Mouse (Mus musculus) neutrophil, adult 5-6 weeks (primary cell): ENCODE measurements around the gene Cnst. TPM values are rescaled to one million over a fixed set of nuclear protein-coding genes. Genes with fewer than 3 reads are reported as not detected.
A peak's percentile ranks its signal among the peaks of the same experiment; 100 is the strongest.
"Not testable (repeated sequence)": the region's sequence is repeated elsewhere in the genome, so short reads cannot be mapped to it uniquely, and the experiment has no call there.

Experiments
- ATAC-seq: fragments of 151-379, 151-347 bp; 2 replicates; pipeline ENCODE4 v1.8.0; 2017; ENCODE audit warnings: mild to moderate bottlenecking, moderate TSS enrichment; ENCODE audit not compliant: insufficient number of reproducible peaks, poor library complexity, low FRiP score, severe bottlenecking; ENCODE audit errors: extremely low read depth
- total RNA-seq: library from RNA; stranded (forward); fragments of 200-1000 nt; gene quantifications from 2 replicates; pipeline ENCODE4 v1.2.3, GENCODE M21; 2017

The Cnst gene
- total RNA-seq, 1 experiment from 2014 or later = 49.5 TPM

DNA sequence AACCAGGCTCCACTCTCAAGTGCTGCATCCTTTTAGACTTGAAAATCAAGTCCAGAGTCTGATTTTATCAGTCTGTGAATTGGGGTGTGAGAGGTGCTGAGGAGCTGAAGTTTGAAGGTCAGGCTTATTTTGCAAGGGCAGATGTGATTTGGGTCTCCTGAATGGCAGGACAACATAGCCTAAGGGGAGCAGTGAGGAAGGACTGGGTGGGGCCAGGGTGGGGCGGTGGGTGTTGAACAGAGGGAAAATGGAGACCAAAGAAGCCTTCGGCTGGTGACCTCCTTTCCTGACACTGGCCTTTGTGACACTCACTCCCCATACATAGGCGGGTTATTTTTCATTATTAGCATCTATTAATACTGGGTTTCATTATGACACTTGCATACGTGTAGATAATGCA, 81.7 kb downstream of the Cnst start:
- no peak for ATAC-seq

DNA sequence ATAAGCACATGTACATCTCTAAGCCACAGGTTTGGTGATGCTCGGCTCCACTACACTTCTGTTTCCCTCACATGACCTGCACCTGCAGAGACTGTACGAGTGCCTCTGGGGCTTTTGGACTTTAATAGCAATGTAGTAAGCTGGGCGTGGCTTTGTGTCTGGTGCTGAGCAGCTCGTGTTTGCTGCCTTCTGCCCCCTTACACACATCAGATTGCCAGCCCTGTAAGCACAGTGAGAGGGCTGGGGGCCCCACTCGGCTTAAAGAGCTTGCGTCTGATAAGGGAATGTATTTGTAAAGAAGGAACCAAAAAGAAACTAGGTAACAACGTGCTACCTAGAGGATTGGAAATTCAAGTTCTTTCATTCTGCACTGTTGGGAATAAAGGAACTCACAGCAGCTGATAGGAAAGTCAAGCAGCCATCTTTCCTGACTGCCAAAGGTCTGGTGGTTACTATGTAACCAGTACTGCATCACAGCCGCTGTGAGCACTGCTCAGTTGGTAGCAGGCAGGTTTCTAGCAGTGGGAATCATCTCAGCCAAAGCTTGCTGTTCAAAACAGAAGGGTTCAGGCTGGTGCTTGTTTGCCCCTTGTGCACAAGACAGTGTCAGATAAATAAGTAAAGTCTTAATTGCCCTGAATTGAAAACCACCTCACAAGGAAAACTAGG, 82.4 kb downstream of the Cnst start:
- ATAC-seq = no peak

DNA sequence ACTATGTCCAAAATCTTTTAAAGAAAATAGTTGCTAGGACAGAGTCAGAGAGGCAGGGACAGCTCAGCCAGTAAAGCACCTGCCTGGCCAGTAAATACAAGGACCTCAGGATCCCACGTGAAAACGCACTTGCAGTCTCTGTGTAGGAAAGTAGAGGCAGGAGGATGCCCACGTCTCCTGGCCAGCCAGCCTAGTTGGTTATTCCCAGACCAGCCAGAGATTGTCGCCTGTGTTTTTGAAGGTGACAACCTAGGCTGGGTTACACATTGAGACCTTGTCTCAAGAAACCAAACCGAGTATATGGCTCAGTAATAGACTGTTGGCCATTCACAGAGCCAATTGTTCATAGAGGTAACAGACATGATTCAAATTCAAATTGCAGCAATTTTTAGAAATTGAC, 83.1 kb downstream of the Cnst start:
- ATAC-seq = no peak

DNA sequence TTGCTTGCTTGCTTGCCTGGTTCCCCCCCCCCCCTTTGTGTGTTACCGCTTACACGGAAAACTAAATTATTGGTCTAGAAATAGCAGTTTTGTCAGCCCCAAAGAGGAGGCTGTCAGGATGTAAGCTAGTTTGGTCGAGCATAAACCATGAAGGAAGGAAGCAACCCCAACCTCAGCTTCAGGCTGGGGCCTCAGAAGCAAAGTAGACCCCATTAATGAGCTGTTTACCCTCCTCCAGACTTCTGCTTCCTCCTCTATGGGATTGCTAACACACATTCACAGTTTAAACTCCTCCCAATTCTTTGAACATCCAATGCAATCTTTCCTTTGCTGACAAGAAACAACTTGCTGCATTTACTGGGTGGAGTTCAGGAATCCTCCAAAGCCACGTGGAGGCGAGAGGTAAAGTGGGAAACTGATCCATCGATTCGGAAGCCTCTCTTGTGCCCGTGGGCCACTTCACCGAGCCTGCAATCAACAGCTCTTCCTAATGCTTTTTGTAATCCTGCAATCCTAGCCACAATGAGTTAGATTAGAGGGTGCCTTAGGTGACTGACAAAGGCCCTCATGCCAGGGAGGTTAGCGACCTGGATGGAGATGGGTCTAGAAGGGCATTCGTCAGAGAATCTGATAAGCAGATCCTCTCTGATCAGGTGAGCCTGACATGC, 86.7 kb downstream of the Cnst start:
- ATAC-seq = no peak

DNA sequence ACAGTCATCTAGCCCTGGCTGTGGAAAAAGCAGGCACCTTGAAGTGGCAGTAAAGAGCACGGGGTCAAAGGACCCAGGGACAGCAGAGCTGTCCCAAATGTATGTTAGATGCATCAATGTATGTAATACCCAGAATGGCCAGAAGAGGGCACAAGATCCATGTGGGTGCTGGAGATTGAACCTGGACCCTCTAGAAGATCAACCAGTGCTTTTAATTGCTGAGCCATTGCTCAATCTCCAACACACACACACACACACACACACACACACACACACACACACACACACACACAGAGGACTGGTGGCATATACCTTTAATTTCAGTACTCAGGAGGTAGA, 87.2 kb downstream of the Cnst start:
- ATAC-seq = peak; percentile 55; the same call in 1 of the 2 replicates

- no peak for ATAC-seq
Measured at GRCm38 (mm10) chr1:179634159-179634558, 88.0 kb downstream of the Cnst start.

- no peak for ATAC-seq
Measured at GRCm38 (mm10) chr1:179642726-179643125, 96.6 kb downstream of the Cnst start.

GRCm38 (mm10) chr1:179644151-179644550, 98.0 kb downstream of the Cnst start:
- no peak for ATAC-seq

GRCm38 (mm10) chr1:179645101-179645979, 99.2 kb downstream of the Cnst start:
- ATAC-seq = peak; percentile 74

GRCm38 (mm10) chr1:179645980-179646268, 99.8 kb downstream of the Cnst start:
- no peak for ATAC-seq

- ATAC-seq = not testable (repeated sequence)
Measured at GRCm38 (mm10) chr1:179648678-179649077, 102.5 kb downstream of the Cnst start.

- ATAC-seq = no peak
Measured at GRCm38 (mm10) chr1:179649324-179649723, 103.2 kb downstream of the Cnst start.

DNA sequence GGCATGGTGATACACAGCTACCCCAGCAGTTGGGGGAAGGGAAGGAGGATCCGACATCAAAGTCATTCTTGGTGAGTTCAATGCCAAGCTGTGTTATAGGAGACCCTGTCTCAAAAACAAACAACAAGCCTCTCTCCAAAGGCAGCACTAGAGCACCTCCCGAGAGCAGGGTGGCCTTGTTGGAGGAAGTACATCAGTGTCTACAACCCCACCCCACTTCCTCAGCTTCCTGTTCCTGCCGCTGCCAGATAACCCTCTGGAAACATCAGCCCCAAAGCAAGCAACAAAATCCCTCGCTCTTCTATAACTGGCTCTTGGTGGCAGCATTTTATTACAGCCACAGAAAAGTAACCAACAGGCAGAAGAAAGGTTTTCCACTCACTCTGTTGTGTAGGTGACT, 104.1 kb downstream of the Cnst start:
- ATAC-seq = no peak

GRCm38 (mm10) chr1:179651224-179651623, 105.1 kb downstream of the Cnst start:
- ATAC-seq = no peak

GRCm38 (mm10) chr1:179663065-179663464, 116.9 kb downstream of the Cnst start:
- ATAC-seq = no peak

DNA sequence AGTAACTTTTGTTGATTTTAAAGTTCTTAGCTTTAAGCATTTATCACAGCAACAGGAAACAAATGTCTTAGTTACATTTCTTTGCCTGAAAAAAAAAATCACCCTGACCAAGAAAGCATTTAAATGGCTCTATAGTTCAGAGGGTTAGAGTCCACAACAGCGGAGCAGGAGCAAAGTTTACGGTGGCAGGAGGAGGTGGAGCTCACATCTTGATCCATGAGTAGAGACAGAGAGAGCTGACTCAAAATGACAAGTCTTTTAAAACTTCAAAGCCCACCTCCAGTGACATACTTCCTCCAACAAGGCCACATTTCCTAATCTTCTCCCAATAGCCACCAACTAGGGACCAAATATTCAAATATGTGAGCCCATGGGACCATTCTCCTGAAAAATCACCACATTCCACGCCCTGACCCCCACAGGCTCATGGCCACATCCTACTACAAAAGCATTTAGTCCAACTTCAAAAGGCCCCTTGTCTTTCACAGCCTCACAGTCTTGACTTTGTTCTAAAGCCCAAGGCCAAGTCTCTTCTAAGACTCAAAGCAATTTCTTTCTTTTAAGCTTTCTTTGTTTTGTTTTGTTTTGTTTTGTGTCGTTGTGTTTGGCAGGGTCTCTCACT, 118.2 kb downstream of the Cnst start:
- ATAC-seq = no peak

- no peak for ATAC-seq
Measured at GRCm38 (mm10) chr1:179666971-179667370, 120.8 kb downstream of the Cnst start.

DNA sequence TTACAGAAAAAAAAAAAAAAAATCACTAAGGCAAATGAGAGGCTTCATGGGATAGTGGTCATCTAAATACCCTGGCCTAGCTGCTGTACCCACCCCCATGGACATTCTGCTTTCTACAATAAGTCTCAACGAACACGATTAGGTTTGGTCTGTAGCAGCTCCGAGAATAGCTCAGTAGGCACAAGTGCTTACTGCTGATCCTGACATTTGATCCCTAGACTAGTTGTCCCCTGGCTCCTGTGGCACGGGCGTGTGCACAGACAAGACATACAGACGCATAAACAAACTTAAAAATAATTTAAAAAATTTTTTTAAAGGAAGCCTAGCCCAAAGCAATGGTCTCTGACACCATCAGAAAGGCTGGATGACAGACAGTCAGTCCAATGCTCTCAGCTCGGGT, 121.3 kb downstream of the Cnst start:
- ATAC-seq = no peak

- peak; percentile 49 for ATAC-seq
Measured at GRCm38 (mm10) chr1:179668013-179668805, 122.0 kb downstream of the Cnst start, which contains the start of gene Sccpdh. Sccpdh (plus strand) TSS chr1:179668210.
